Mouse (Mus musculus) spleen, postnatal 36 days (tissue): ENCODE measurements around the gene Gse1.

Source experiments
- DNase-seq, 2 experiments: peaks; one replicate each; pipeline ENCODE4 v3.0.0; 2022; ENCODE audit warnings: low spot score in 2 of 2, mixed read lengths in 1 of 2

The Gse1 gene

GRCm38 (mm10) chr8:120298601-120299532 is 70.6 kb downstream of the Gse1 start:
- no peak for DNase-seq

DNA sequence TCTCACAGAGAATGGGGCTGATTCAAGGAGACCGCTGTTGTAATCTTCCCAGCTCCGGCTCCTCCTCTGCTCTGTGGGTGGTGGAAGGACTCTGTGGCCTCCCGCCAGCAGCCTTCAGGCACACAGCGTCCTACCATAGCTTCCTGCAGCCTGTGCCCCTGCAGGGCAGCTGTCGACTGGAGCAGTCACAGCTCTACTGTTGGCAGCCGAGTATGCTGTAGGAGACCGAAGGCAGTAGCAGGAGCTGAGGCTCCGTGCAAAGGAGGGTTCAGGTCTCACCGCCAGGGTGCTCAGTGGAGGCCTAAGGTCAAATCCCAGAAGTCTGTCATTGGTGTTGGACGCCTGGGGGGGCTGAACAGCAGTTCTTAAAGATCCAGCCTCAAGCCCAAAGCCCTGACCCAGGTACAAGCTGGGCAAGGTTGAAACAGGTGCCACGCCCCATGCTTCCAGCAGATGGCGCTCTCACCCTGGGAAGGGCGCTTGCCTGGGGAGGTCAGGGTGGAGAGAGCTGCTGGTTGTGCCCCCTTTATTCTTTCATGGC is 72.4 kb downstream of the Gse1 start:
- DNase-seq, result peak; percentile 59 to 61

- no peak for DNase-seq
Observed at GRCm38 (mm10) chr8:120302941-120303675, 74.9 kb downstream of the Gse1 start.

- no peak for DNase-seq
Observed at GRCm38 (mm10) chr8:120304097-120304496, 75.8 kb downstream of the Gse1 start.

DNA sequence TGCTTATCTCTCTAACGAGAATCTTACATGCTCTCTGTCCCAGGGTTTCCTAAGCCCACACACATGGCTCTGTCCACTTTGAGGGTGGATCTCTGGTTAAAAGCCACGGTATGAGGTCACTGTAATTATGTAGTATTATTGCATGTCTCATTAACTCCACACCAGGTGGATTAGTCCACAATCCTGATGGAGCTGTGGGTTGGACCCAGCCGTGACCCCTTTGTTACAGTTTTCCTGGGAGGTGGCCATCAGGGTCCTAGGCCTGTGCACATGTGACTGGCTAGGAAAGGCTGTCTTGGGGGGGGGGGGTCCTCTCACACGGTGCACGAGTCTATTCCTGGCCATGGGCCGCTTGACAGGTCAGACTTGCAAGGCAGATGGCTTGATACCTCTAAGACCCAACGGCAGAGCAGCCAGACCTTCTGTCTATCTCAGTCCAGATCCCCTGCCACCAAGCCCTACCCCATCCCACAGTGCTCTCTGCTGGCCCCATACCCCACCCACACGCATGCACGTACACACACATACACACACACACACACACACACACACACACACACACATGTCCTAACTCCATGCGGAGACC is 77.6 kb downstream of the Gse1 start:
- no peak for DNase-seq

GRCm38 (mm10) chr8:120307103-120307502 is 78.8 kb downstream of the Gse1 start:
- DNase-seq, result no peak

- no peak for DNase-seq
Observed at GRCm38 (mm10) chr8:120307528-120307927, 79.3 kb downstream of the Gse1 start.

DNA sequence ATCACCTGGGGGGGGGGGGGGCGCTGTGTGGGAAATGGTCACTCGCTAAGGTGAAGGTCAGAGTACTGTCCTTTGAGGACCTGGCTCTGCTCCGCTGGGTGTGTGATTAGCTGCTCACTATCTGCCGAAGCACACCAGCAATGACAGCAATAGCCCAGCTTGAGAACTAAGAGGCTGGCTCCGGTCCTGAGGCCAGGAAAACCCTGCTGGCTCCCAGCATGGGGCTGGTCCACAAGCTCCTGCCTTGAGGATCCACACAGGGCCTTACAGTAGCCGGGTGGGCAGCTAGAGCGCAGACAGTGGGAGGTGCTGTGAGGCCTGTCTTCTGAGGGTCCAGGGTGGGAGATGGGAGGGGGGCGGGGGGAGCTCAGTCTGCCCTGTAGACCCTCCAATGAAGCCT is 79.9 kb downstream of the Gse1 start:
- no peak for DNase-seq

DNA sequence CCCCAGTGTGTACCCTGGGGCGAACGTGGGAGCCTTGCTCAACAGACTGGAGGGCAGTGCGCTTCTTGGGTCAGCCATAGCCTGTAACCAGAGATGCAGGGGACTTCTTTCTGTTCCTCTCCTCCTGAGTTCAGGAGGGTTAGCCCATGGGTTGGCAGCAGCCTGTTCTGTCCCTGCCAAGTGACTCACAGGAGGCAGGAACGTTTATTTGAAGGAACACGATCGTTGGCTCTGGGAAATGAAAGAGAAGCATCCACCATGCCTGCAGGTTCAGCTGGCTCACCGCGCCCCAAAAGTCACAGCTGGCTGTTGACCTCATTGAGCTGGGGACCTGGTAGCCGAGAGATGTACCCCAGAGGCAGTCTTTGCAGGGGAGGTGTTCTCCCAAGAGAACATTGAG is 80.3 kb downstream of the Gse1 start:
- DNase-seq, result no peak

DNA sequence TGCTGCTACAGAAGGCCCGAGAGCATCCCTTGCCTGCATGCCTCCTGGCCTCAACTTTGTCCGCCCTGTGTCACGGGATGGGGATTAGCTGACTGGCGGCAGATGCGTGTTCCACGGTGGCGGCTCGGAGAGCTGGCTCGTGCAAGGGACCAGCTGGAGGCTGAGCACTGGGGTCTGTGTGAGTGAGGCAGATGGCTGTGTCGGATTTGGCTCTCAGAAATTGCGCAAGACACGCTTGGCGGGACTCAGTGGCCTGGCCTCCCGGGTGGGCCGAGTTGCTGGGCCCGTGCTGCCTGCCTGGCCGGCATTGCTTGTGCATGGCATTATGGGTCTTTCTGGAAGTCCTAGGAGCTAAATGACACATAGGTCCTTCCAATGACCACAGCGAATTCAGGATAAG is 81.1 kb downstream of the Gse1 start:
- DNase-seq, result no peak

GRCm38 (mm10) chr8:120310063-120310462 is 81.8 kb downstream of the Gse1 start:
- DNase-seq, result no peak

- no peak for DNase-seq
Observed at GRCm38 (mm10) chr8:120312452-120312851, 84.2 kb downstream of the Gse1 start.

DNA sequence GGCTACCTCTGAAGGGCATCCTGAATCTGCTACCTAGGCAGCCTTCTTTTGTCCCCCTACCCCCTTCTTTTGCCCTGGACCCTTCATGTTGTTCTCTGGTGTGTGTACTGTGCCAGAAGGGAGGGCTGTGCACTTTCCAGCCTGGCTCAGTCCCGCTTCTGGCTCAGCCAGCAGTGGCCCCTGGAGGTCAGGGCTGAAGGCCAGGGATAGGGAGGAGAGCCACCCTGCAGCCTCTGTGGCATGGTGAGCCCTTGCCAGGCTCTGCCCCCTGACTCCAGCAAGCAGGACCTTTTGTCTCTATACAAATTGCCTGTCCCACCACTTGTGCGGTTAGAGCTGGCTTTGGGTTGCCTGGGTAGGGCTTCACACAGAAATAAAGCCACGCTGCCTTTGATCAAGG is 85.4 kb downstream of the Gse1 start:
- DNase-seq, result no peak

DNA sequence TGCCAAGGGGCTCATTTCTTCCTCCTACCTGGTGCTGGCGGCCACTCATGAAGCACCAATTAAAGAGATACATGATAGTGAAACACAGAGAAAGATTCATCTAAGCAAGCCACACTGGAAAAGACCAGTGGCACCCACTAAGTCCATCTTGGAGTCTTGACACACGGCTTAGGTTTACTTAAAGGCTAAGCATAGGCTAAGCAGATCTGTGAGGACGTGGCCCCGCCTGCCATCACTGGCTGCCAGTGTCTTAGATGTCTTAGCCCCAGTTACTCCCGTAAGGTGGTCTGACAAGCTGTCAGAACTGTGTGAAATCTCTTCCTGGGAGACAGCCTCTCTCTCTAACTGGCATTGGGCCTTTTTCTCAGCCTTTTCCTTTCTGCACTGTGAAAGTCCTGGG is 86.7 kb downstream of the Gse1 start:
- DNase-seq, result no peak

DNA sequence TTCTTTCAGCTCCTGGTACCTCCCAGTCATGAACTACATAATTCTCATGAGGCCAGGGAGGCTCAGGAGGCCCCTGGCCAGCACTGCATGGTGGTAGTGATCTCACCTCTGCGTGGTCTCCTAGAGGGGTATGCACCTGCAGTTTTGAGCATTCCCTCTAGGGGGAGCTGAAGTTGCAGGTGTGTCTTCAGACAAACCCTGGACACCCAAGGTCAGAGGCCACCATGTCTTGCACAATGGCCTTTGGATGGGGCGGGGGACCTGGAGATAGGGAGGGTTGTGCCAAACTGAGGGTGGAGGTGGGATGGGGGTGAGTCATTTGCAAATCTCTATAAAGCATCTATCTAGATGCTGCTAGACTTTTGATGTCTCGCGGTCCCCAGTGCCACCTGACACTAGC is 87.4 kb downstream of the Gse1 start:
- DNase-seq, result no peak

GRCm38 (mm10) chr8:120316707-120317106 is 88.5 kb downstream of the Gse1 start:
- no peak for DNase-seq

DNA sequence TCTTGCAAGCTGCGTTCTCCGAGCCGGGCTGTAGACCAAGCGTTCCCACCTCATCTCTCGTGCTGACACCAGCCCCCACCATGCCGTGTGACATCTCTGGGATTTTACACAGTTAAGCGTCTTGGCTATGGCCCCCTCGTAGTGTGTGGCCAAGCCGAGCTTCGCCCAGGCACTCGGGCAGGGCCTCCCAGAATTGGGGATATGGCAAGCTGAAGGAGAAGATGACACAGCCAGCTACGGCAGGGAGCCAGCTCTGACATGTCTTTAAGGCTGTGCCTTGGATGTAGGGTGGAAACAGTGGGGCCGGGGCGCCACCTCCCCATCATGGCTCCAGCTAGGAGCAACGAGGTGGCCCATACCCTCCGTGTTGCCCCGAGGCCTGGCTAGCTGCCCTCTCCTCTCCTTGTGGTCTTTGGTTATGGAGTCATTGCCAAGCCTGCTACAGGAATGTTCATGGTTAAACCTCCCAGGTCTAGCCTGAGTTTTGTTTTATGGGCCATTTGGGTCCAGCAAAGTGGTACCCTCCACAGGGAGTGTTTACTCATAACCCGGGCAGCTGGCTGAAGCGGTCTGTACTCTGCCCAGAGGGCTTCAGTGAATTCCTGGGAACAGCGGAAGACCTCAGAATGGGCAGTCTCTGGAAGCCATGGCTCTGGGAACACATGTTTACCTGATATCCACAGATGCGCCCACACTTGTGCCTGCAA is 89.0 kb downstream of the Gse1 start:
- DNase-seq, result no peak

- DNase-seq, result no peak
Observed at GRCm38 (mm10) chr8:120318476-120318991, 90.3 kb downstream of the Gse1 start.

- peak; percentile 72 to 74 for DNase-seq
Observed at GRCm38 (mm10) chr8:120319449-120319848, 91.2 kb downstream of the Gse1 start.

- DNase-seq, result no peak
Observed at GRCm38 (mm10) chr8:120320146-120320545, 91.9 kb downstream of the Gse1 start.

DNA sequence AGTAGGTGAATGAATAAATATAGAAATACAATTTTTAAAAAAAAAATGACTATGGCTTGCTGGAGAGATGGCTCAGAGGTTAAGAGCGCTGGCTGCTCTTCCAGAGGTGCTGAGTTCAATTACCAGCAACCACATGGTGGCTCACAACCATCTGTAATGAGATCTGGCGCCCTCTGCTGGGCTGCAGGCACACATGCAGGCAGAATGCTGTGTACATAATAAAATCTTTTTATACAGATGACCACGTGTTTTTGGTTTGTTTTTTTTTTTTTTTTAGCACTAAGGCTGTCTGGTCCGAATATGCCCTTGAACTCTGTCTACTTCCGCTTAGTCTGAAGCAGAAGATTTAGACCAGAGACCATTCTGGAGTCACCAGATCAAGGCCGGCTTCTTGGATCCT is 93.5 kb downstream of the Gse1 start:
- no peak for DNase-seq
